Mouse (Mus musculus): ENCODE results near the gene Mafg. TPM values are rescaled to one million over a fixed set of nuclear protein-coding genes. Genes with fewer than 3 reads are reported as not detected.

Mafg gene
- polyA plus RNA-seq, 1 experiment from 2014 or later, result 13.2 TPM

GRCm38 (mm10) chr11:120578694-120579243 lies 54.6 kb downstream of the Mafg start:
- ATAC-seq (ENCODE audit: low read depth), result no peak
- no peak overlapping the region for H3K4me3 ChIP-seq (ENCODE audit: low read length)
- WGBS, result 75% methylated on average over 11 of the region's 11 CpGs
- H3K27ac ChIP-seq (ENCODE audit: low read length), result no peak overlapping the region
- peaks cover 26% of the 10 kb centered on the region for H3K4me1 ChIP-seq (replicated peaks; ENCODE audit: control insufficient read depth, insufficient read depth, low read length)
- no peak overlapping the region for H3K4me2 ChIP-seq (ENCODE audit: low read depth, low read length)
- H3K27me3 ChIP-seq (ENCODE audit: control insufficient read depth, insufficient read depth, low read depth, low read length), result no peaks in the 10 kb centered on the region
- no peak overlapping the region for H3K9ac ChIP-seq (ENCODE audit: low read length)
- peaks cover 25% of the 10 kb centered on the region for H3K36me3 ChIP-seq (ENCODE audit: control insufficient read depth, insufficient read depth, low read length)
- H3K9me3 ChIP-seq (ENCODE audit: control insufficient read depth, low read length), result peaks cover 1% of the 10 kb centered on the region

GRCm38 (mm10) chr11:120578024-120578693 lies 55.2 kb downstream of the Mafg start:
- Histone ChIP-seq H3K4me2 (ENCODE audit: low read depth, low read length) (no peak overlapping the region), H3K4me1 (replicated peaks; ENCODE audit: control insufficient read depth, insufficient read depth, low read length) (peaks cover 26% of the 10 kb centered on the region), H3K27me3 (ENCODE audit: control insufficient read depth, insufficient read depth, low read depth, low read length) (no peaks in the 10 kb centered on the region), H3K27ac (ENCODE audit: low read length) (no peak overlapping the region), H3K36me3 (ENCODE audit: control insufficient read depth, insufficient read depth, low read length) (peaks cover 24% of the 10 kb centered on the region), H3K4me3 (ENCODE audit: low read length) (no peak overlapping the region), H3K9me3 (ENCODE audit: control insufficient read depth, low read length) (no peaks in the 10 kb centered on the region), H3K9ac (ENCODE audit: low read length) (no peak overlapping the region)
- WGBS, result 79% methylated on average over 10 of the region's 10 CpGs
- no peak for ATAC-seq (ENCODE audit: low read depth)

- WGBS, result 85% methylated on average over 7 of the region's 7 CpGs
- Histone ChIP-seq H3K9ac (ENCODE audit: low read length) (no peak overlapping the region), H3K36me3 (ENCODE audit: control insufficient read depth, insufficient read depth, low read length) (peaks cover 24% of the 10 kb centered on the region), H3K4me2 (ENCODE audit: low read depth, low read length) (no peak overlapping the region), H3K9me3 (ENCODE audit: control insufficient read depth, low read length) (no peaks in the 10 kb centered on the region), H3K27ac (ENCODE audit: low read length) (no peak overlapping the region), H3K4me1 (replicated peaks; ENCODE audit: control insufficient read depth, insufficient read depth, low read length) (peaks cover 26% of the 10 kb centered on the region), H3K4me3 (ENCODE audit: low read length) (no peak overlapping the region), H3K27me3 (ENCODE audit: control insufficient read depth, insufficient read depth, low read depth, low read length) (no peaks in the 10 kb centered on the region)
- ATAC-seq (ENCODE audit: low read depth), result no peak
Observed at GRCm38 (mm10) chr11:120577211-120578023, 56.0 kb downstream of the Mafg start.

- Histone ChIP-seq H3K27me3 (ENCODE audit: control insufficient read depth, insufficient read depth, low read depth, low read length) (no peaks in the 10 kb centered on the region), H3K4me3 (ENCODE audit: low read length) (no peak overlapping the region), H3K4me1 (replicated peaks; ENCODE audit: control insufficient read depth, insufficient read depth, low read length) (peaks cover 23% of the 10 kb centered on the region), H3K27ac (ENCODE audit: low read length) (no peak overlapping the region), H3K9me3 (ENCODE audit: control insufficient read depth, low read length) (no peaks in the 10 kb centered on the region), H3K4me2 (ENCODE audit: low read depth, low read length) (no peak overlapping the region), H3K36me3 (ENCODE audit: control insufficient read depth, insufficient read depth, low read length) (peaks cover 24% of the 10 kb centered on the region), H3K9ac (ENCODE audit: low read length) (no peak overlapping the region)
- WGBS, result 84% methylated on average over 3 of the region's 3 CpGs
- no peak for ATAC-seq (ENCODE audit: low read depth)
Observed at GRCm38 (mm10) chr11:120576365-120576981, 56.9 kb downstream of the Mafg start.

GRCm38 (mm10) chr11:120575940-120576339 lies 57.5 kb downstream of the Mafg start:
- no peak for ATAC-seq (ENCODE audit: low read depth)
- peaks cover 28% of the 10 kb centered on the region for H3K36me3 ChIP-seq (ENCODE audit: control insufficient read depth, insufficient read depth, low read length)
- H3K9me3 ChIP-seq (ENCODE audit: control insufficient read depth, low read length), result no peaks in the 10 kb centered on the region
- no peak overlapping the region for H3K4me3 ChIP-seq (ENCODE audit: low read length)
- no peak overlapping the region for H3K27ac ChIP-seq (ENCODE audit: low read length)
- H3K4me1 ChIP-seq (replicated peaks; ENCODE audit: control insufficient read depth, insufficient read depth, low read length), result peaks cover 28% of the 10 kb centered on the region
- no peak overlapping the region for H3K9ac ChIP-seq (ENCODE audit: low read length)
- H3K27me3 ChIP-seq (ENCODE audit: control insufficient read depth, insufficient read depth, low read depth, low read length), result no peaks in the 10 kb centered on the region
- no peak overlapping the region for H3K4me2 ChIP-seq (ENCODE audit: low read depth, low read length)

Small RNAs within 50 kb of the gene (microRNA-seq; reads per million reads assigned to microRNA genes)
- not detected for gene Mir6936

Other genes starting within 250 kb of the Mafg start
- 25.9 and 28.2 TPM in 2 replicates for gene Nploc4, start 195.9 kb downstream of the Mafg start, polyA plus RNA-seq (2015; fragmentation: Nextera tagmentation; extraction: Ambion mirVana)
- not detected in 2 replicates for gene Tspan10, start 191.0 kb downstream of the Mafg start, polyA plus RNA-seq (2015; fragmentation: Nextera tagmentation; extraction: Ambion mirVana)
- gene Pde6g, start 180.1 kb downstream of the Mafg start, polyA plus RNA-seq (2015; fragmentation: Nextera tagmentation; extraction: Ambion mirVana), result 0.21 TPM in 1 of 2 replicates, not detected in the other
- gene Oxld1, start 175.5 kb downstream of the Mafg start, polyA plus RNA-seq (2015; fragmentation: Nextera tagmentation; extraction: Ambion mirVana), result 13.2 and 14.8 TPM in 2 replicates
- 34.8 and 38.1 TPM in 2 replicates for gene Ccdc137, start 175.5 kb downstream of the Mafg start, polyA plus RNA-seq (2015; fragmentation: Nextera tagmentation; extraction: Ambion mirVana)
- gene Arl16, start 166.0 kb downstream of the Mafg start, polyA plus RNA-seq (2015; fragmentation: Nextera tagmentation; extraction: Ambion mirVana), result 40.3 and 44.8 TPM in 2 replicates
- 113 and 117 TPM in 2 replicates for gene Mrpl12, start 149.0 kb downstream of the Mafg start, polyA plus RNA-seq (2015; fragmentation: Nextera tagmentation; extraction: Ambion mirVana)
- 72.5 and 73.8 TPM in 2 replicates for gene Slc25a10, start 141.8 kb downstream of the Mafg start, polyA plus RNA-seq (2015; fragmentation: Nextera tagmentation; extraction: Ambion mirVana)
- gene Gcgr, start 102.9 kb downstream of the Mafg start, polyA plus RNA-seq (2015; fragmentation: Nextera tagmentation; extraction: Ambion mirVana), result 1.4 and 1.7 TPM in 2 replicates
- gene Mcrip1, start 83.9 kb downstream of the Mafg start, polyA plus RNA-seq (2015; fragmentation: Nextera tagmentation; extraction: Ambion mirVana), result 184 and 200 TPM in 2 replicates
- 0.95 and 2.6 TPM in 2 replicates for gene Ppp1r27, start 82.5 kb downstream of the Mafg start, polyA plus RNA-seq (2015; fragmentation: Nextera tagmentation; extraction: Ambion mirVana)
- gene P4hb, start 60.3 kb downstream of the Mafg start, polyA plus RNA-seq (2015; fragmentation: Nextera tagmentation; extraction: Ambion mirVana), result 829 and 841 TPM in 2 replicates
- gene Arhgdia, start 52.0 kb downstream of the Mafg start, polyA plus RNA-seq (2015; fragmentation: Nextera tagmentation; extraction: Ambion mirVana), result 654 and 680 TPM in 2 replicates
- 82.6 and 266 TPM in 2 replicates for gene Alyref, start 35.2 kb downstream of the Mafg start, polyA plus RNA-seq (2015; fragmentation: Nextera tagmentation; extraction: Ambion mirVana)
- gene Anapc11, start 35.2 kb downstream of the Mafg start, polyA plus RNA-seq (2015; fragmentation: Nextera tagmentation; extraction: Ambion mirVana), result 215 and 224 TPM in 2 replicates
- gene Npb, start 25.1 kb downstream of the Mafg start, polyA plus RNA-seq (2015; fragmentation: Nextera tagmentation; extraction: Ambion mirVana), result 1.5 and 1.6 TPM in 2 replicates
- gene Pcyt2, start 15.7 kb downstream of the Mafg start, polyA plus RNA-seq (2015; fragmentation: Nextera tagmentation; extraction: Ambion mirVana), result 104 and 117 TPM in 2 replicates
- gene Sirt7, start 8.4 kb downstream of the Mafg start, polyA plus RNA-seq (2015; fragmentation: Nextera tagmentation; extraction: Ambion mirVana), result 31.8 and 32.5 TPM in 2 replicates
- 22.4 and 23.4 TPM in 2 replicates for gene Pycr1, start 10.2 kb upstream of the Mafg start, polyA plus RNA-seq (2015; fragmentation: Nextera tagmentation; extraction: Ambion mirVana)
- gene Myadml2, start 14.6 kb upstream of the Mafg start, polyA plus RNA-seq (2015; fragmentation: Nextera tagmentation; extraction: Ambion mirVana), result 0.97 and 1.1 TPM in 2 replicates
- gene Notum, start 27.6 kb upstream of the Mafg start, polyA plus RNA-seq (2015; fragmentation: Nextera tagmentation; extraction: Ambion mirVana), result 3.2 and 4.0 TPM in 2 replicates
- 127 and 133 TPM in 2 replicates for gene Aspscr1, start 39.4 kb upstream of the Mafg start, polyA plus RNA-seq (2015; fragmentation: Nextera tagmentation; extraction: Ambion mirVana)
- 156 and 170 TPM in 2 replicates for gene Cenpx, start 80.1 kb upstream of the Mafg start, polyA plus RNA-seq (2015; fragmentation: Nextera tagmentation; extraction: Ambion mirVana)
- 58.2 and 63.9 TPM in 2 replicates for gene Lrrc45, start 80.3 kb upstream of the Mafg start, polyA plus RNA-seq (2015; fragmentation: Nextera tagmentation; extraction: Ambion mirVana)
- 53.5 and 54.2 TPM in 2 replicates for gene Rac3, start 87.9 kb upstream of the Mafg start, polyA plus RNA-seq (2015; fragmentation: Nextera tagmentation; extraction: Ambion mirVana)
- gene Dcxr, start 93.7 kb upstream of the Mafg start, polyA plus RNA-seq (2015; fragmentation: Nextera tagmentation; extraction: Ambion mirVana), result 69.5 and 92.2 TPM in 2 replicates
- 194 and 348 TPM in 2 replicates for gene Cbr2, start 98.5 kb upstream of the Mafg start, polyA plus RNA-seq (2015; fragmentation: Nextera tagmentation; extraction: Ambion mirVana)
- gene Hmga1b, start 129.2 kb upstream of the Mafg start, polyA plus RNA-seq (2015; fragmentation: Nextera tagmentation; extraction: Ambion mirVana), result 3.9 and 5.0 TPM in 2 replicates
- 39.3 and 43.0 TPM in 2 replicates for gene Rfng, start 150.6 kb upstream of the Mafg start, polyA plus RNA-seq (2015; fragmentation: Nextera tagmentation; extraction: Ambion mirVana)
- gene Gps1, start 150.7 kb upstream of the Mafg start, polyA plus RNA-seq (2015; fragmentation: Nextera tagmentation; extraction: Ambion mirVana), result 187 and 188 TPM in 2 replicates
- gene Dus1l, start 162.8 kb upstream of the Mafg start, polyA plus RNA-seq (2015; fragmentation: Nextera tagmentation; extraction: Ambion mirVana), result 74.0 and 80.9 TPM in 2 replicates
- gene Fasn, start 190.9 kb upstream of the Mafg start, polyA plus RNA-seq (2015; fragmentation: Nextera tagmentation; extraction: Ambion mirVana), result 50.6 and 53.5 TPM in 2 replicates

Measured in lung, embryonic 16.5 days (tissue).